Mouse (Mus musculus) midbrain, embryonic 10.5 days (tissue): ENCODE data around the gene Hps6. TPM values are rescaled to one million over a fixed set of nuclear protein-coding genes. Genes with fewer than 3 reads are reported as not detected.

Source experiments
- DNase-seq: peaks from one replicate; pipeline ENCODE4 v3.0.0-alpha.2; 2017; ENCODE audit warnings: low spot score
- H3K27ac ChIP-seq: fragments of 300-500 bp; sonication (generic); replicated peaks from 2 replicates; pipeline ENCODE4 v1.5.1; 2016; ENCODE audit warnings: mild to moderate bottlenecking
- H3K27me3 ChIP-seq: fragments of 300-500 bp; sonication (generic); 2 replicates; pipeline ENCODE4 v1.6.1; 2016; ENCODE audit warnings: low read depth, mild to moderate bottlenecking; ENCODE audit not compliant: poor library complexity, severe bottlenecking
- H3K36me3 ChIP-seq: fragments of 300-500 bp; sonication (generic); 2 replicates; pipeline ENCODE4 v1.6.1; 2016; ENCODE audit warnings: mild to moderate bottlenecking, moderate library complexity
- H3K4me1 ChIP-seq: fragments of 300-500 bp; sonication (generic); 2 replicates; pipeline ENCODE4 v1.6.1; 2016
- H3K4me3 ChIP-seq: fragments of 300-500 bp; sonication (generic); 2 replicates; pipeline ENCODE4 v1.5.1; 2016; ENCODE audit warnings: mild to moderate bottlenecking, moderate library complexity
- H3K9me3 ChIP-seq: fragments of 300-500 bp; sonication (generic); replicated peaks from 2 replicates; pipeline ENCODE4 v1.6.1; 2016; ENCODE audit warnings: mild to moderate bottlenecking
- WGBS: fragments of 180-500 bp; shearing (Covaris S2); methylation state at CpG from one replicate; pipeline ENCODE4 v1.1.7; 2016; 5-methylcytosine and 5-hydroxymethylcytosine counted together
- polyA plus RNA-seq: library from polyadenylated mRNA; unstranded; fragments of >200 nt; fragmentation: Nextera tagmentation; extraction: Ambion mirVana; gene quantifications from 2 replicates; pipeline ENCODE4 v1.2.1, GENCODE M21; 2016

Gene Hps6
- polyA plus RNA-seq, 1 experiment from 2014 or later = 4.3 TPM

DNA sequence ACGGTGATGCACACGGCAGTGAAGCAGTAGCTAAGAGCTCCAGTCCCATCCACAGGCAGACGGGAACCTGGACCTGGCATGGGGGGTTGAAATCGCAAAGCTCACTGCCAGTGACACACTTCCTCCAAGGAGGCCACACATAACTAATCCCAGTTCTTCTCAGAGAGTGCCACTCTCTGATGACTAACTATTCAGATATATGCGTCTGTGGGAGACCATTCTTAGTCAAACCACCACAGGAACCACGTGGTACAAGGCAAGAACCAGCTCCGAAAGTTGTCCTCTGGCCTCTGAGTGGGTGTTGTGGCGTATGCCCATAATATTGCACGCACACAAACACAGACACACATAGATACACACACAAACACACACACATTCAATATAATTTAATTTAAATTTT is 1.0 kb upstream of the Hps6 start:
- Histone ChIP-seq H3K9me3 (no peaks in the 10 kb centered on the region), H3K27ac (no peak overlapping the region), H3K36me3 (no peaks in the 10 kb centered on the region), H3K4me3 (no peak overlapping the region), H3K27me3 (peaks cover 32% of the 10 kb centered on the region), H3K4me1 (peaks cover 35% of the 10 kb centered on the region)
- WGBS = 83% methylated on average over 9 of the region's 9 CpGs
- no peak for DNase-seq

DNA sequence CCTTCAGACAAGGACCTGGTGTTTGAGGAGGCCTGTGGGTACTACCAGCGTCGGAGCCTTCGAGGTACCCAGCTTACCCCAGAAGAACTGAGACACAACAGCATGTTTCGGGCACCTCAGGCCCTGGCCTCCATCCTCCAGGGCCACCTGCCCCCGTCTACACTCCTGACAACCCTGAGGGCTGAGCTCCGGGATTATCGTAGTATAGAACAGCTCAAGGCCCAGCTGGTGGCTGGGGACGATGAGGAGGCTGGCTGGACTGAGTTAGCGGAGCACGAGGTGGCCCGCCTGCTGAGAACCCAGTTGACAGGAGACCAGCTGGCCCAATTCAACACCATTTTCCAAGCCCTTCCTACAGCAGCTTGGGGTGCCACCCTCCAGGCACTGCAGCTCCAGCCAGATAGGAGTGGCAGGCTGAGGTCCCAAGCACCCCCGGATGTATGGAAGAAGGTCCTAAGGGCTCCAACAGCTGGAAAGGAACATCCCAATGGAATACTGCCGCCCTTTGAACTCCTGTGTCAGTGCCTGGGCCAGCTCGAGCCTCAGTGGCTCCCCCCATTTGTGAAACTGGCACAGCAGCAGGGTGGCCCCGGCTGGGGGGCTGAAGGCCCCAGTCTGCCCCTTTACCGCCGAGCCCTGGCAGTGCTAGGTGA is 1.6 kb downstream of the Hps6 start:
- 68% methylated on average over 17 of the region's 17 CpGs for WGBS
- Histone ChIP-seq H3K27me3 (peaks cover 32% of the 10 kb centered on the region), H3K9me3 (no peaks in the 10 kb centered on the region), H3K27ac (no peak overlapping the region), H3K4me1 (peaks cover 26% of the 10 kb centered on the region), H3K4me3 (peak overlapping the region; percentile 78; the same call in 1 of the 2 replicates), H3K36me3 (no peaks in the 10 kb centered on the region; the same call in 1 of the 2 replicates)
- no peak for DNase-seq

DNA sequence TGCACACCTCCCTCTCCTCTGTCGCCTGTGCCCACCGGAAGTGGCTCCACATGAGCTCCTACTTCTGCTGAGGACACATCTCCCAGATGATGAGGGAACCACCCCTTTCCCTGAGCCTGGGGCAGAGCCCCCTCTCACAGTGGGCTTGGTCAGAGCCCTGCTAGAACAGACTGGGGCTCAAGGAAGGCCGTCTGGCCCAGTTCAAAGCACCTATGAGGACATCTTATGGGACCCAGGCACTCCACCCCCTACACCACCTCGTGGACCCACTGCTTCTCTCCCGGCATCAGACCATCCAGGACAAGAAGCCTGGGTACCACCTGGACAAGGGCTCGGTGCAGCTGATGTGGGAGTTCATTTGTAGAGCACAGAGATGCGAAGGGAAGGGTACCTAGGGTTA is 2.4 kb downstream of the Hps6 start:
- no peak overlapping the region for H3K4me3 ChIP-seq
- H3K27ac ChIP-seq = no peak overlapping the region
- peaks cover 26% of the 10 kb centered on the region for H3K4me1 ChIP-seq
- no peaks in the 10 kb centered on the region for H3K9me3 ChIP-seq
- 86% methylated on average over 7 of the region's 7 CpGs for WGBS
- peaks cover 32% of the 10 kb centered on the region for H3K27me3 ChIP-seq
- DNase-seq = no peak
- no peaks in the 10 kb centered on the region; the same call in 1 of the 2 replicates for H3K36me3 ChIP-seq

DNA sequence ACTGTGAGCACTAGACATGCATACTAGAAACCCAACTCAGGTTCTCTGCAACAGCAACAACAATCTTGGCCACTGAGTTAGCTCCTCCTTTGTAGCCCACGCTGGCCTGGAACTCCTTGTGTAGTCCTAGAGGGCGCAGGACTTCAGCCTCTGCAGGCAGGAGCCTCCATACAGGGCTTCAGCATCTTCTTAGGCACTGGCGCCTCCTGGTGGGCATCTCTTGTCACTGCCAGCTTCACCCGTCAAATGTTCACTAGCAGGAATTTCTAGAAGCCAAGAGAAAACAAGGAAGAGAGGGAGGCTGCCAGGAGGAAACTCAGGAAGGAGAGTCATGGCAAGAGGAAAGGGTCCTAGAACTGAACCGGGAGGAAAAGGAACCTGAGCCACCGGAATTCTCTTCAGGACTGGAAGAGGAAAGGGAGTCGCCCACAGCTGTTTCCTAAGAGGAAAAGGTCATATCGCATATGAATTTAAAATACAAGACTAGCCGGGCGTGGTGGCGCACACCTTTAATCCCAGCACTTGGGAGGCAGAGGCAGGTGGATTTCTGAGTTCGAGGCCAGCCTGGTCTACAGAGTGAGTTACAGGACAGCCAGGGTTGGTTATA is 11.4 kb downstream of the Hps6 start:
- no peaks in the 10 kb centered on the region for H3K27me3 ChIP-seq
- H3K9me3 ChIP-seq = 0 out of 2 replicates have a peak, but pooled peaks cover 2% of the 10 kb centered on the region

DNA sequence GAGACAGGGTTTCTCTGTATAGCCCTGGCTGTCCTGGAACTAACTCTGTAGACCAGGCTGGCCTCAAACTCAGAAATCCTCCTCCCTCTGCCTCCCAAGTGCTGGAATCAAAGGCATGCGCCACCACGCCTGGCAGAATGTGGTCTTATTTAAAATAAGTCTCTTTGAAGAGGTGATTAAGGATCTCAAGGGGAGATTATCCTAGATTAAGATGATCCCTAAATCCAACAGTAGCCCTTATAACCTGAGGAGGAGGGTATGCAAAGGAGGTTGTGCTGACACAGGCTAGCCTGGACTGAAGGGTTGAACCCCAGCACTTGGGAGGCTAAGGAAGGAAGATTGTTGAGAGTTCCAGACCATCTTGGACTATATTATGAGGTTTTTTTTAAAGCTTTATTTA is 12.7 kb downstream of the Hps6 start:
- Histone ChIP-seq H3K27ac (no peak overlapping the region), H3K9me3 (0 out of 2 replicates have a peak, but pooled peaks cover 2% of the 10 kb centered on the region), H3K27me3 (no peaks in the 10 kb centered on the region), H3K36me3 (no peaks in the 10 kb centered on the region), H3K4me1 (0 out of 2 replicates have a peak, but pooled peaks cover 3% of the 10 kb centered on the region), H3K4me3 (no peak overlapping the region)
- no peak for DNase-seq
- 61% methylated on average over 2 of the region's 2 CpGs for WGBS

More for the DNA sequence above, 11.4 kb downstream of the Hps6 start:
- peak; percentile 88 for DNase-seq
- WGBS = 42% methylated on average over 12 of the region's 12 CpGs
- no peak overlapping the region for H3K27ac ChIP-seq
- no peak overlapping the region for H3K4me3 ChIP-seq
- no peaks in the 10 kb centered on the region for H3K36me3 ChIP-seq
- 0 out of 2 replicates have a peak, but pooled peaks cover 3% of the 10 kb centered on the region for H3K4me1 ChIP-seq

DNA sequence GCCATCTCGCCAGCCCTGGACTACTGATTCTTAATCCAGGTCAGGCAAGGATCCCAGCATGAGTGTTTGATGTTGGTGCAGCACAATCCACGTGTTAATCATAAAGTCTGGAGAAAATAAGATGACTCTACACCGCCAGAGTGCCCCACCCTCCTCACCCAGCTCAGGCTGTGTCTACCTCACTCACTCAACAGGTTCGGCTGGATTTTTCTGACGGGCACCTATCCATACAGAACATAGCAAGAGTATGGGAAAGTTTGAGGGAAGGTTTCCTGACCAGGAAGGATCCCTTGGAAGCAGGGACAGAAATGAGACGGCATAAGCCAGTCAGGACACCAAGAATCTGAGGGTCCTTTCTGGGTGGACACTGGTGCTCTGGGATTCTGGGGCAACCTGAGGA is 21.7 kb downstream of the Hps6 start:
- Histone ChIP-seq H3K36me3 (peaks cover 6% of the 10 kb centered on the region), H3K9me3 (peaks cover 5% of the 10 kb centered on the region; the same call in 1 of the 2 replicates), H3K4me1 (peaks cover 10% of the 10 kb centered on the region), H3K27ac (no peak overlapping the region), H3K4me3 (no peak overlapping the region), H3K27me3 (no peaks in the 10 kb centered on the region)
- DNase-seq = no peak
- WGBS = 85% methylated on average over 6 of the region's 6 CpGs

DNA sequence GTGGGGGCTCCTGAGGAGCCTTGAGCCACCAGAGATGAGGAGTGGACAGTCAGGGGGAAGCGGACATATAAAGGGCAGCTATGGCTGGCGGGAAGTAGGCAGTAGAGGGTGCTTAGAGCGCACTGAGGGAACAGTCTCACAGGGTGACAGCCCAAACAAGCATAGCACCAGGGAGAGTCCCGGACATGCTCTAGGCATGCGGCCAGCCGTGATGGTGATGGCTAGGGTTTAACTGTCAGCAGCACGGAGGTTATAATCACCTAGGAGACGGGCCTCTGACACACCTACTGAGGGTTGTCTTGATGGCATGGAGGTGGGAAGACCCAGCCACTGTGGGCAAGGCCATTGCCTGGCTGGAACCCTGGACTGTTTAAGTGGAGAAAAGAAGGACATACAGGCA is 23.3 kb downstream of the Hps6 start:
- peaks cover 5% of the 10 kb centered on the region; the same call in 1 of the 2 replicates for H3K9me3 ChIP-seq
- peaks cover 10% of the 10 kb centered on the region for H3K4me1 ChIP-seq
- H3K27ac ChIP-seq = no peak overlapping the region
- no peak for DNase-seq
- H3K4me3 ChIP-seq = no peak overlapping the region
- peaks cover 21% of the 10 kb centered on the region for H3K36me3 ChIP-seq
- WGBS = 75% methylated on average over 8 of the region's 8 CpGs
- H3K27me3 ChIP-seq = no peaks in the 10 kb centered on the region

DNA sequence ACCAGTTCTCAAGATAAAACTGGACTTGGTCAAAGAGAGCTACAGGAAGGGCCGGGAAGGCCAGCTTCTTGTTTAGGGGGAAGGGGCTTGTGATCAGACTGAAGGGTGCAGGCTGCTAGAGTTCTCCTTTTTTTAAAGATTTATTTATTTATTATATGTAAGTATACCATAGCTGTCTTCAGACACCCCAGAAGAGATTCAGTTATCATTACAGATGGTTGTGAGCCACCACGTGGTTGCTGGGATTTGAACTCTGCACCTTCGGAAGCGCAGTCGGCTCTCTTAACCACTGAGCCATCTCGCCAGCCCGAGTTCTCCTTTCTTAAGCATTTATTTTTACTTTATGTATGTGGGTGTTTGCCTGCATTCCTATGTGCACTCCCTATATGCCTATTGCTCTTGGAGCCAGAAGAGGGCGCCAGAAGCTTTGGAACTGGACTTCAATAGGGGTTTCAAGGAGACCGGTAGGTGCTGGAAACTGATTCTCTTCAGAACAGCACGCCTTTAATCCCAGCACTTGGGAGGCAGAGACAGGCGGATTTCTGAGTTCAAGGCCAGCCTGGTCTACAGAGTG is 25.5 kb downstream of the Hps6 start:
- no peak for DNase-seq
- peaks cover 5% of the 10 kb centered on the region; the same call in 1 of the 2 replicates for H3K9me3 ChIP-seq
- H3K4me3 ChIP-seq = no peak overlapping the region
- peaks cover 12% of the 10 kb centered on the region for H3K4me1 ChIP-seq
- 72% methylated on average over 11 of the region's 11 CpGs for WGBS
- no peak overlapping the region for H3K27ac ChIP-seq
- no peaks in the 10 kb centered on the region for H3K27me3 ChIP-seq
- H3K36me3 ChIP-seq = peaks cover 44% of the 10 kb centered on the region

DNA sequence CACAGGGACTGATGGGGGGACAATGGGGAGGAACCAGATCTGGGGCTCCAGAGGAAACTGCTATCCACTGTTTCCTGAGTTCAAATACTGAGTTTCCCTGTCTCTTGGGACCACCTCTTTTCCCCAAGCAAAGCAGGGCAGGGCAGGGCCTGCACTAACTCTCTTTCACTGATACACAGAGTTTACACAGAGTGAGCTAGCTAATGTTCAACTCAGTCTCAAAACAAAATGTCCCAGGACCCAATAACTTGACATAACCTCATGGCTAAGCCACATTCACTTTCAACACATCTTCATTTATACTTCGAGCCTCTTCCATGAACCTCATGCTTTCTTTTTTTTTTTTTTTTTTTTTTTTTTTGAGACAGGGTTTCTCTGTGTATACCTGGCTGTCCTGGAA is 26.3 kb downstream of the Hps6 start:
- no peak for DNase-seq
- peaks cover 52% of the 10 kb centered on the region for H3K36me3 ChIP-seq
- peaks cover 12% of the 10 kb centered on the region for H3K4me1 ChIP-seq
- H3K4me3 ChIP-seq = no peak overlapping the region
- H3K9me3 ChIP-seq = peaks cover 5% of the 10 kb centered on the region; the same call in 1 of the 2 replicates
- 96% methylated on average over 1 of the region's 1 CpGs for whole genome bisulfite sequencing
- no peaks in the 10 kb centered on the region for H3K27me3 ChIP-seq
- no peak overlapping the region for H3K27ac ChIP-seq

DNA sequence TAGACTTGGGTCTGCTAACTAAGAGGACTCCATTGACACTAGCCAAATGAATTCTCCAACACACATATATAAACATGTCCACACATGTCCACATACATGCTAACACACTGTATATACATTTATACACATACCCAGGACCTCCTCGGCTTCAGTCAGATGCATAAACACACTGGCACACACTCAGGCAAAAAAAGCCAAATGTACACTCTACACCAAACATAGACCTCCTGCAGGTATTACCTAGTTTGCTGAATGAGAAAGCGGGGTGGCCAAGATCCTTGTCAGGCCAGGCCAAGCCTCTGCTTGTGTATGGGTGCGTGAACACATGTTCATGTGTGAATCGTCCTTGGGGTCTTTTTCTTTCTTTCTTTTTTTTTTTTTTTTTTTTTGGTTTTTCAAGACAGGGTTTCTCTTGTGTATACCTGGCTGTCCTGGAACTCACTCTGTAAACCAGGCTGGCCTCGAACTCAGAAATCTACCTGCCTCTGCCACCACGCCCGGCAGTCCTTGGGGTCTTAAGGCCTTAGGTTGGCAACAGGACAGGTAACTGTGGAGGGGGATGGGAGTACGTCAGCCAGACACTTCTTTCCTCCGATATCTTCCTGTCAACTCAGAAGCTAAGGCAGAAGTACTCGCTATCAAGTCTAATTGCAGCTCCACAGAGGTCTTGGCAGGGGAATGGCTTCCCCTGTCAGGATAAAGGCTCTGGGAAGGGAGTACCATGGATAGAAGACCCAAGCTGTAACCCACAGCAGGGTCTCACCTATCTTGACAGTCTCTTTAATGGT is 27.1 kb downstream of the Hps6 start:
- Histone ChIP-seq H3K9me3 (peaks cover 5% of the 10 kb centered on the region; the same call in 1 of the 2 replicates), H3K36me3 (peaks cover 60% of the 10 kb centered on the region), H3K4me1 (peaks cover 12% of the 10 kb centered on the region), H3K27ac (no peak overlapping the region), H3K27me3 (no peaks in the 10 kb centered on the region), H3K4me3 (no peak overlapping the region)
- WGBS = 96% methylated on average over 10 of the region's 10 CpGs
- DNase-seq = no peak

DNA sequence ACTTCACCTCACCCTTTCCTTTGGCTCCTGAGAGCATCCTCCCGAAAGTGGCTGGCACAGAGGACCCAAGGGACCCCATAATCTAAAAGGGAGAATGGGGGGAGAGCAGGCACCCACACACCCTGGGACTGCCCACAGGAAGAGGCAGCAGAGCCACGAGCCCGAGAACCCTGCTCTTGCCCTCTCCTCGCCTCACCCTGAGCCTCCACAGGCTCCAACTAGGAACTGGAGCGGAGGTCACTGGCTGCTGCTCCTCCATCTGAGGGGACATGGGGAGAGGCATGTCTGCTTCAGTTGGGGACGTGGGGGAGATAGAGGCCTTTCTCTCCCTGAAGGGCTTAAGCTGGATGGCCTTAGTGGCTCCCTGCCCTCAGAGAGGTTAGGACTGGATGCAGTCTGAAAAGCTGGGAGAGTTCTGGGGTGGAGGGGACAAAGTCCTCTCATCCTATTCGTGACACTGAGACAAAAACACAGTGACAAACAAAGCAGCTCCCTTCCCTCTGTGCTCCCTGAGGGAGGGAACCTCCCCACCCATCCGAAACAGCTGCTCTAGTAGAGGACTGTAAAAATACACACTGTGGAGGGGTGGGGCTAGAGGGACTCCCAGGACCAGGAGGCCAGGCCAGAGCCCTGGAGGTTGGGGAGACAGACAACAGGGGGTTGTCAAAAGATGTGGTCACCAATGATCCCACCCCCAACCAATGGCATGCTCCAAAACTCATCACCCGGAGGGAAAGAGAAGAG is 28.6 kb downstream of the Hps6 start:
- WGBS = 78% methylated on average over 9 of the region's 9 CpGs
- Histone ChIP-seq H3K4me1 (peaks cover 23% of the 10 kb centered on the region), H3K4me3 (no peak overlapping the region), H3K27me3 (no peaks in the 10 kb centered on the region), H3K27ac (no peak overlapping the region), H3K9me3 (peaks cover 5% of the 10 kb centered on the region; the same call in 1 of the 2 replicates), H3K36me3 (peaks cover 74% of the 10 kb centered on the region)
- DNase-seq = no peak
